17 mouse cellular contexts compared by ENCODE assay signal in the genomic region with DNA sequence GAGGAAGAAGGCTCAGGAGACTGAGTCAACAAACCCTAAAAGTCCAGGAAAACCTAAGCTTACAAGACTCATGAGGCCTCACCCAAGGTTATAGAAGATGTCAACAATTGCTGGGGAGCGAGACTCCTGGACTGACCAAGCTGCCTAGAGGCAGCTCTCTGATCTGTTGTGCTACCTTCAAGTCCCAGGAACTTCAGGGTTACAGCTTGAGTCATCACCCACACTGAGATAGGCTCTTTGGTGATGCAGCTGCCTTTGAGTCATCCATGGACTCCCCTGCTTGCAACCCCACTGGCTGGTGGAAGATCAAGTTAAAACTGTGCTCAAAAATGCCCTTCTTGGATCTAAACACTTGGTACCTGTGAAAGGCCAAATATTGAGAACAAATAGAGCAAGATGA. TPM values are rescaled to one million over a fixed set of nuclear protein-coding genes. Genes with fewer than 3 reads are reported as not detected.
"Had no signal": no experiment of that assay in that cellular context is flagged by ENCODE, and none has a peak within 500 bp of the region (broad histone marks: within the 10 kb centered on the region; RNA-seq: fewer than 3 reads in every experiment).

No protein-coding gene starts in this region.

- H3K9me3 ChIP-seq: limb, embryonic 13.5 days; midbrain, embryonic 10.5 days; neural tube, embryonic 12.5 days had no signal

- H3K4me1 ChIP-seq: limb, embryonic 13.5 days; midbrain, embryonic 10.5 days; neural tube, embryonic 12.5 days had no signal

- H3K27me3 ChIP-seq: neural tube, embryonic 12.5 days had no signal

- H3K4me3 ChIP-seq: layer of hippocampus, adult 2 months; limb, embryonic 13.5 days; midbrain, embryonic 10.5 days; neural tube, embryonic 12.5 days had no signal

- DNase-seq: kidney, postnatal 10 days; kidney, postnatal 4 days; left cerebral cortex, postnatal 4 days; lung, adult 18-20 months; lung, postnatal 36 days; midbrain, embryonic 14.5 days; thymus, adult 2 months; thymus, postnatal 25 days had no signal

- H3K27ac ChIP-seq: layer of hippocampus, adult 2 months; limb, embryonic 13.5 days; liver, embryonic 14.5 days; midbrain, embryonic 10.5 days; neural tube, embryonic 12.5 days; stomach, postnatal 0 days had no signal

- ATAC-seq: lung, postnatal 0 days had no signal

- H3K36me3 ChIP-seq: limb, embryonic 13.5 days; midbrain, embryonic 10.5 days; neural tube, embryonic 12.5 days had no signal

RNA-seq across cellular contexts. Expression of a gene that starts 36.7 kb away (rescaled TPM):
- total RNA-seq: layer of hippocampus, adult 2 months; megakaryocyte progenitor cell, adult 5-6 weeks; neutrophil, adult 5-6 weeks had no signal
- polyA plus RNA-seq: limb, embryonic 13.5 days; liver, embryonic 14.5 days; lung, postnatal 0 days; midbrain, embryonic 10.5 days; midbrain, embryonic 14.5 days; neural tube, embryonic 12.5 days; stomach, postnatal 0 days had no signal

RNA-seq across cellular contexts. Expression of a gene that starts 53.1 kb away (rescaled TPM):
- total RNA-seq: megakaryocyte progenitor cell, adult 5-6 weeks; neutrophil, adult 5-6 weeks had no signal
